Mouse (Mus musculus) myocyte (in vitro differentiated cells): ENCODE measurements around the gene Gal3st1. TPM values are rescaled to one million over a fixed set of nuclear protein-coding genes. Genes with fewer than 3 reads are reported as not detected.

Source experiments
- H3K27me3 ChIP-seq: one replicate; pipeline ENCODE4 v1.6.1; 2011; ENCODE audit not compliant: control insufficient read depth, insufficient read depth, insufficient read length
- H3K36me3 ChIP-seq: one replicate; pipeline ENCODE4 v1.6.1; 2011; ENCODE audit not compliant: control insufficient read depth, insufficient read depth
- H3K4me2 ChIP-seq: one replicate; pipeline ENCODE4 v1.6.1; 2011; ENCODE audit warnings: low read depth, control low read depth
- H3K4me3 ChIP-seq: one replicate; pipeline ENCODE4 v1.5.1; 2011; ENCODE audit warnings: mild to moderate bottlenecking, control low read depth, moderate library complexity
- H3K79me2 ChIP-seq: one replicate; pipeline ENCODE4 v1.6.1; 2011; ENCODE audit not compliant: control insufficient read depth, insufficient read depth
- H3ac ChIP-seq: one replicate; pipeline ENCODE4 v1.6.1; 2011; ENCODE audit not compliant: control insufficient read depth, insufficient read length
- CEBPB ChIP-seq: IDR thresholded peaks from 2 replicates; pipeline ENCODE4 v1.6.1; 2011; ENCODE audit warnings: mild to moderate bottlenecking, moderate library complexity; ENCODE audit not compliant: poor library complexity, insufficient read depth, severe bottlenecking
- E2F4 ChIP-seq: IDR thresholded peaks from one replicate; pipeline ENCODE4 v1.6.1; 2011; ENCODE audit warnings: mild to moderate bottlenecking, control low read depth, moderate library complexity; ENCODE audit not compliant: insufficient read depth
- MAX ChIP-seq: IDR thresholded peaks from one replicate; pipeline ENCODE4 v1.6.1; 2011; ENCODE audit warnings: low read depth, mild to moderate bottlenecking, control low read depth
- MYOD1 ChIP-seq, 3 experiments: IDR thresholded peaks; one replicate each; pipeline ENCODE4 v1.6.1; 2011; ENCODE audit warnings: control low read depth in 2 of 3, low read depth in 2 of 3, mild to moderate bottlenecking in 2 of 3, moderate library complexity in 1 of 3; ENCODE audit not compliant: insufficient read length in 2 of 3, control insufficient read depth in 1 of 3
- MYOG ChIP-seq, 3 experiments: IDR thresholded peaks; one replicate each; pipeline ENCODE4 v1.6.1; 2011; ENCODE audit warnings: control low read depth in 2 of 3, low read depth in 2 of 3, mild to moderate bottlenecking in 2 of 3; ENCODE audit not compliant: insufficient read length in 2 of 3, control insufficient read depth in 1 of 3, insufficient read depth in 1 of 3
- POLR2A ChIP-seq: IDR thresholded peaks from one replicate; pipeline ENCODE4 v1.6.1; 2011; ENCODE audit warnings: low read depth, mild to moderate bottlenecking, control low read depth, moderate library complexity; ENCODE audit not compliant: insufficient read length
- POLR2AphosphoS2 ChIP-seq: IDR thresholded peaks from one replicate; pipeline ENCODE4 v1.6.1; 2011; ENCODE audit warnings: low read depth, control low read depth; ENCODE audit not compliant: insufficient read length
- REST ChIP-seq: IDR thresholded peaks from one replicate; pipeline ENCODE4 v1.6.1; 2011; ENCODE audit warnings: mild to moderate bottlenecking, control low read depth, moderate library complexity; ENCODE audit not compliant: insufficient read depth, insufficient read length
- SRF ChIP-seq: IDR thresholded peaks from one replicate; pipeline ENCODE4 v1.6.1; 2011; ENCODE audit warnings: low read depth; ENCODE audit not compliant: control insufficient read depth, insufficient read length
- TCF12 ChIP-seq: IDR thresholded peaks from one replicate; pipeline ENCODE4 v1.6.1; 2011; ENCODE audit warnings: mild to moderate bottlenecking, control low read depth; ENCODE audit not compliant: poor library complexity, insufficient read depth, severe bottlenecking
- TCF3 ChIP-seq: IDR thresholded peaks from one replicate; pipeline ENCODE4 v1.6.1; 2011; ENCODE audit warnings: low read depth, control low read depth; ENCODE audit not compliant: insufficient read length
- USF1 ChIP-seq: IDR thresholded peaks from one replicate; pipeline ENCODE4 v1.6.1; 2011; ENCODE audit warnings: low read depth, mild to moderate bottlenecking, control low read depth, moderate library complexity
- polyA plus RNA-seq: library from polyadenylated mRNA; unstranded; fragments of >200 nt; fragmentation: generic; extraction: Trizol; gene quantifications from one replicate; pipeline ENCODE4 v1.2.1, GENCODE M21; 2012; ENCODE audit warnings: missing spikeins

The Gal3st1 gene
- polyA plus RNA-seq, 1 experiment = not detected

- Histone ChIP-seq H3K4me3 (no peak overlapping the region), H3K79me2 (no peaks in the 10 kb centered on the region), H3K36me3 (peaks cover 29% of the 10 kb centered on the region), H3ac (no peak overlapping the region), H3K27me3 (no peaks in the 10 kb centered on the region), H3K4me2 (no peak overlapping the region)
- TF ChIP-seq REST (no peak), USF1 (no peak), MYOG (IDR thresholded peaks at IDR 0.05; ENCODE audit: control insufficient read depth in 1 of 3, insufficient read depth in 1 of 3, insufficient read length in 2 of 3, low read depth in 2 of 3) (no peak), CEBPB (no peak), SRF (no peak), TCF12 (no peak), MYOD1 (IDR thresholded peaks at IDR 0.05; ENCODE audit: control insufficient read depth in 1 of 3, insufficient read length in 2 of 3, low read depth in 2 of 3) (no peak), POLR2A (no peak), POLR2AphosphoS2 (no peak), TCF3 (no peak), E2F4 (no peak), MAX (no peak)
Observed at GRCm38 (mm10) chr11:3978421-3978820, 5.0 kb upstream of the Gal3st1 start.

DNA sequence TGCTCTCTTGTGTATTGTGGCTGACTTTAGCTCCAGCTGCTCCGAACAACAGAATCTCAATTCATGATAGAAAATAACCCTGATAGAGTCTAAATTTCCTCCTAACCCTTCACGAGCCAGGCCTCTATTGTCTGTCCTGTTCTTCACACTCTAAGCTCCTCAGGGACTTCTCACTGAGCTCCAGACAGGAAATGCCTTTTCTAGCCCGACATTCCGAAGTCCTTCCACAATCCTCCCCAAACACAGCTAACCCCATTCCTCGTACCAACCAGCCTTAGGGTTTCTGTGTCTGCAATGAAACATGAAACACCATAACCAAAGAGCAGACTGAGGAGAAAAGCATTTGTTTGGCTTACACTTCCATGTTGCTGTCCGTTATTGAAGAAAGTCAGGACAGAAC lies 1.9 kb upstream of the Gal3st1 start:
- H3K27me3 ChIP-seq = no peaks in the 10 kb centered on the region
- TF ChIP-seq E2F4 (no peak), MYOG (IDR thresholded peaks at IDR 0.05; ENCODE audit: control insufficient read depth in 1 of 3, insufficient read depth in 1 of 3, insufficient read length in 2 of 3, low read depth in 2 of 3) (no peak), REST (no peak), CEBPB (no peak), POLR2A (no peak), TCF12 (no peak), TCF3 (no peak), USF1 (no peak), MAX (no peak), POLR2AphosphoS2 (no peak), SRF (no peak), MYOD1 (IDR thresholded peaks at IDR 0.05; ENCODE audit: control insufficient read depth in 1 of 3, insufficient read length in 2 of 3, low read depth in 2 of 3) (no peak)
- H3K4me2 ChIP-seq = no peak overlapping the region
- H3ac ChIP-seq = no peak overlapping the region
- H3K79me2 ChIP-seq = no peaks in the 10 kb centered on the region
- H3K36me3 ChIP-seq = peaks cover 20% of the 10 kb centered on the region
- H3K4me3 ChIP-seq = no peak overlapping the region

DNA sequence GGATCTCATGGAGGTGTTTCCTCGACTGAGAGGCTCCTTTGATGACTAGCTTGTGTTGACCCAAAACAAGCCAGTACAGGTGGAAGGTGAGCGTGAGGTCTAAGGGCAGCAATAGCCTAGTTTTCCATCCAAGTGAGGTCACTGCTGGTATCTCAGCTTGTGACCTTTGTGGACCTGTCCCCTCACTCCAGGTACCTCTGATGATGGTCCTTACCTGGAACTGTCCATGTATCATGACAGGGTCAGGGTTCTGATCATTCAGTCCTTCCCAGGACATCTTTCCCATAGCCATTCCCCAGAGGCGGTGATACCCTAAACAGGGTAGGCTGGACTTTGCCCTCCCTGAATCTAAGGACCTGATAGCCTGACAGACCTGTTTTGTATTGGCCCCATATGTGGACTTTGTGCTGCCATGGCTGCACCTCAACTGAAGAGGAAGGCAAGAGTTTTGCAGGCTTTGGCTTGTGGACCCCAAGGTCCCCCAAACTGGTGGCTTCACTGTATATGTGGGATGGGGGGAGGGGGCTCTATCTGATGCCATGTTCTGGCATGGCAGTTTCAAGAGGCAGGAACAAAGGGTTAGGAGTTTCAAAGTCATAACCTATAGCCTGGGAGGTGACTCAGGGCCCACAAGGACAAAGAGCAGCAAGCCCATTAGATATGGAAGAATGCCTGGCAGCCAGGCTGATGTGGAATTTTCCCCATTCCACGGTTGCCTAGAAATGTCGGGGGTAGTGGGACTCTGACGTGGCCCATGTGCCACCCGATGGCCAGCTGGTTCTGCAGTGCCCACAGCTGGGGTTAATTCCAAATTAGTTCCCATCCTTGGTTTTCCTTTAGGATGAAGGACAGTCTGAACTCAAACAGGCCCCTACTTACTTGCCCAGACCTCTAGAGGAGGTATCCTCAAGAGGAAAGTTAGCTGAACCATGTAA lies 894 bp upstream of the Gal3st1 start:
- Histone ChIP-seq H3K4me2 (no peak overlapping the region), H3K36me3 (peaks cover 20% of the 10 kb centered on the region), H3K79me2 (no peaks in the 10 kb centered on the region), H3ac (no peak overlapping the region), H3K4me3 (no peak overlapping the region), H3K27me3 (no peaks in the 10 kb centered on the region)
- TF ChIP-seq USF1 = no peak
- peak; percentile 51 for TF ChIP-seq POLR2AphosphoS2

- no peak for TF ChIP-seq CEBPB
- H3K36me3 ChIP-seq = peaks cover 9% of the 10 kb centered on the region
- no peak overlapping the region for H3K4me3 ChIP-seq
- no peaks in the 10 kb centered on the region for H3K79me2 ChIP-seq
- H3ac ChIP-seq = no peak overlapping the region
- no peaks in the 10 kb centered on the region for H3K27me3 ChIP-seq
- no peak overlapping the region for H3K4me2 ChIP-seq
Observed at GRCm38 (mm10) chr11:3983863-3984745, 668 bp downstream of the Gal3st1 start.

DNA sequence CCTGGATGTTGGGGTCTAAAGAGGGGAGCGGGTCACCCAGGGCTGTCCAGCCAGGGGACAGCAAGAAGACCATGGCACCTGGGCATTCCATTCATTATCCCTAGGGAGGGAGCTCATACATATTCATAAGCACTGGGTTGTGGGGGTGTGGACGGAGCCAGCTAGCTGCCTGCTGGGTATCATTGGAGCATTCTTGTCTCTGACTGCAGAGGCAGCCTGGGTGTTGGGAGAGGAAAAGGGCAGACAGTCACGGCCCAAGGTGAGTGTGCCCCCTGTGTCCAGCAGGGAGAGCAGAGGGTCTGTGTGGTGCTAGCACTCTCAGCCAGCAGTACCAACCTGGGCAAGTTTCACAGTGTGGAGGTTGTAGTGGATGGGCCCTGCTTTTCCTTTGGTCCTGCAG lies 6.3 kb downstream of the Gal3st1 start:
- H3K4me3 ChIP-seq = no peak overlapping the region
- H3K36me3 ChIP-seq = no peaks in the 10 kb centered on the region
- no peaks in the 10 kb centered on the region for H3K27me3 ChIP-seq
- no peaks in the 10 kb centered on the region for H3K79me2 ChIP-seq
- no peak for TF ChIP-seq SRF
- no peak for TF ChIP-seq REST
- no peak for TF ChIP-seq POLR2A
- no peak for TF ChIP-seq TCF12
- TF ChIP-seq POLR2AphosphoS2 = no peak
- TF ChIP-seq MYOD1 (IDR thresholded peaks at IDR 0.05; ENCODE audit: control insufficient read depth in 1 of 3, insufficient read length in 2 of 3, low read depth in 2 of 3) = no peak
- no peak for TF ChIP-seq MAX
- TF ChIP-seq MYOG (IDR thresholded peaks at IDR 0.05; ENCODE audit: control insufficient read depth in 1 of 3, insufficient read depth in 1 of 3, insufficient read length in 2 of 3, low read depth in 2 of 3) = no peak
- TF ChIP-seq USF1 = no peak
- no peak overlapping the region for H3K4me2 ChIP-seq
- H3ac ChIP-seq = no peak overlapping the region
